Mouse (Mus musculus): Measurements from ENCODE around the gene Ppwd1.
"Not testable (repeated sequence)": the region's sequence is repeated elsewhere in the genome, so short reads cannot be mapped to it uniquely, and the experiment has no call there.

Gene Ppwd1

GRCm38 (mm10) chr13:104228384-104229066 is at the start of gene Ppwd1, which contains the start of gene Cenpk:
Gene Ppwd1, minus strand, starts transcription at chr13:104228843.
Gene Cenpk, plus strand, starts transcription at chr13:104228611.
- peak; percentile 95 to 97 for DNase-seq

DNA sequence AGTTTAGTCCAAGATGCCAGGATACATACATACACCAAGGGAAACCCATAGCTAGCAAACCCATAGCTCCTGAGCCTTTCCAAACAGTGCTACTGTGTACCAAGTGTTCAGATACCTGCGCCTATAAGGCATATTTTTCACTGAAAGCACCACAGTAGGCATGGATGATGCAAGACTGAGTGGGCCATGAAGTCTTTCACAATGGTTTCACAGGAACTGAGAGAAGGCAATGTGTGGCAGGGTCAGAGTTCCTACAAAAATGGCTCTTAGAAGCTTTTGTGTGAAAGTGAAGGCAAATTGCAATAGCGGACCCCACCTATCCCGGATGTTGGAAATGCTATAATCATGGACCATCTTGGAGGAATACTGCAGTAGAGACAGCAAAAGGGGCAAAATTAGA is 30.4 kb upstream of the Ppwd1 start:
- no peak for DNase-seq

- DNase-seq, result no peak
Measured at GRCm38 (mm10) chr13:104229181-104229580, 538 bp upstream of the Ppwd1 start.

DNA sequence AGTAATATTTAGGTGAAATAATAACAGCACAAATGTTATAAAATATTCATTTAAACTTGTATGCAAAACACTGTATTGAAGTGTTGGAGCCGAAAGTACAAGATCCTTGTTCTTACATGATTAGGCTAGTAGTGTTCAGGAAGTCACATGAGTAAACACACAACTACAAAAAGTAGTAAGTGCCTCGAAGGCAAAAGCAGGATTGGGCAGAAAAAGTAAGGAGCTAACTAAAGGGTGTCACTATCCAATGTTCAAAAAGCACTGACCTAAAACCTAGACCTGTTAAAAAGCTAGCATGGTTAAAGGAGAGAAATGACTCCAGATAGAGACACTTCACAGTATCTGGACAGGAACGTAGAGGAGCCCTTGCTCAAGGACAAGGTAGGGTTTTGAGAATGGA is 1.2 kb downstream of the Ppwd1 start:
- no peak for DNase-seq

DNA sequence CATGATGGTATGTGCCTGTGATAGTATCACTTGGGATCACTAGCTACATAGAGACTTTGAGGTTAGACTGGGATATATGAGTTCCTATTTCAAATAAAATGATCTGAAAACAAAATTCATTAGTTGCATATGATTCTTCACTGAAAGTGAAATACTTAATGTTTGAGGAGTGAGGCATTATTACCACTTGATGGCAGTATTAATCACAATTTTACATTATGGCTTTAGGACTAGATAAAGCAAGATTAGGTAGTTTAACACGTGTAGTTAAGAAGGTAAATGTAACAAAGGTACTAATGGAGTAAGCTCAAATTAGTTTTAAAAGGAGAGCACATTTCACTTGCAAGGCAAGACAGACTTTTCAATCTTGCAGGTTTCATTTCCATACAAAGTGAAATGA is 24.3 kb downstream of the Ppwd1 start:
- DNase-seq, result no peak

- not testable (repeated sequence) for DNase-seq
Measured at GRCm38 (mm10) chr13:104195891-104196290, 32.8 kb downstream of the Ppwd1 start.

GRCm38 (mm10) chr13:104187357-104187756 is 41.3 kb downstream of the Ppwd1 start:
- no peak for DNase-seq

DNA sequence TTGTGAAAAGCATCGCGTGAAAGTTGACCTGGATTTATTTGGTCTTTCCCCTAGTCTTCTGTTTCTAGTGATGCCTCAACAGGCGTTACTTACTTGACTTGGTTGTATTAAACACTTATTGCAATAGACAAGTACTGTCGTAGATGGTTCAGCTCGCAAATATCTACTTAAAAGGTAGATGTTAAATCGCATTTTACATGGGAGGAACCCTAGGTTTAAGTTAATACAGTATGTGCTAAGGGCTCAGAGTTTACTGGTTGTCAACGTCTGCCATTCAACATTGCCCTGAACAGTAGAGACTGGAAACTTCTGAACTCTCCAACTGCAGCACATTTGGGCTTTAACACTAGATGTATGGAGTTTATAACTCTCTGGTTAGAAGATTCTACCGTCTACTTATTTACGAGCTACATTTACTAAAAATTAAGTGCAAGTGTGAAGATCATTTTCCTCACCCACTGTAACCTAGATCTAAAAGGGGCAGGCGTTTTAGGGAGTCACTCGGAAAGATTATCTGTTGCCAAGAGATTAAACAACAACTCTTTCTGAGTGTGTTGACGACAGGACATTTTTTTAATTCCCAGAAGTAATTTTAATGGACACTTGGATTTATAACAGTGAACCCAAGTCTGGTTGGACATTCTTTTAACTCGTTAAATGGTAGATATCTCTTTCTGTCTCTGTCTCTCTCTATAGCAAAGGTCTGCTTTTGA is 49.3 kb downstream of the Ppwd1 start:
- no peak for DNase-seq

- peak; percentile 99 for DNase-seq
Measured at GRCm38 (mm10) chr13:104178650-104179121, 50.0 kb downstream of the Ppwd1 start, which contains the start of gene Trim23. Gene Trim23, plus strand, starts transcription at chr13:104178797.

- peak; percentile 92 to 93 for DNase-seq
Measured at GRCm38 (mm10) chr13:104177796-104178649, 50.6 kb downstream of the Ppwd1 start, which contains the start of gene Trappc13. Gene Trappc13, minus strand, starts transcription at chr13:104178469.

GRCm38 (mm10) chr13:104176874-104177273 is 51.8 kb downstream of the Ppwd1 start:
- no peak for DNase-seq

DNA sequence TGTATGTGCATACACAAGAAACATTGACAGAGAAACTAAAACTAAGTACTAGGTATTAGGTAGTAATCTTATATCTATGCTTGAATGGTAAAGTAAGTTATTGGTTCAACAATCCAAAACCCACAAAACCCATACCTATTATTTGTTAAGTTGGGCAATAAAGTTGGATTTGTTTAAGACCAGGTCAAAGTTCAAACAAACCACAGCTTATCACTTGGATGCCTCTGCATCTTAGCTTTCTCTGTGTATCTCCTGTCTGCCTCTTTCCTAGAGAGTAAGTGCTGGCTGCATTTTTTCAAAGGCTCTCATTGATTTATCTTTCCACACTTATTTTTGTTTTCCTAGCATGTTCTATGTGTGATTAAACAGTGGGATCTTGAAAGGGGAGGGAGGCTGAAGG is 56.1 kb downstream of the Ppwd1 start:
- no peak for DNase-seq

DNA sequence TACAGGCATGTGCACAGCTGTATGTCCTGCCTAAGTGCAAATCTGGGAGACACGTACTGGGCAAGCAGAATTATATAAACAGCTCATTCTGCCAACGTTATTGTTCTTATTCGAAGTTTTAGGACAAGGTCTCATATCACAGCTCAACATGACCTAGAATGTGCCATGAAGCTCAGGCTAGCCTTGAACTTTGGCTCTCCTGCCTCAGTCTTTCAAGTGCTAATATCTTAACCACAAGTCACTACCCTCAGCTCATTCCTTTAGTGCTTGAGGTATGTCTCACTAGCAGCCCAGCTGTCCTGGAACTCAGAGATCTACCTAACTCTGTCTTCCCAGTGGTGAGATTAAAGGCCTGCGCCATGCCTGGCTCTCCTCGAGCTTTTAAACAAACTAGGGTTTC is 56.9 kb downstream of the Ppwd1 start:
- DNase-seq, result no peak

GRCm38 (mm10) chr13:104155686-104156085 is 73.0 kb downstream of the Ppwd1 start:
- DNase-seq, result no peak
